Mouse (Mus musculus): Measurements from ENCODE around the gene Zfp692.

GRCm38 (mm10) chr11:58346745-58347144 lies 39.9 kb downstream of the Zfp692 start:
- TF ChIP-seq CTCF (IDR thresholded peaks at IDR 0.05; ENCODE audit: low read depth, low read length) (no peak), POLR2A (IDR thresholded peaks at IDR 0.05; ENCODE audit: borderline replicate concordance, low read depth, low read length) (no peak)
